Mouse (Mus musculus): ENCODE measurements at regions not wholly inside any gene's neighbourhood (a gene's known extent, or its start where the extent isn't known, plus 50 kb on each side); places are given as distances from the start of the nearest gene placed in this dataset.

DNA sequence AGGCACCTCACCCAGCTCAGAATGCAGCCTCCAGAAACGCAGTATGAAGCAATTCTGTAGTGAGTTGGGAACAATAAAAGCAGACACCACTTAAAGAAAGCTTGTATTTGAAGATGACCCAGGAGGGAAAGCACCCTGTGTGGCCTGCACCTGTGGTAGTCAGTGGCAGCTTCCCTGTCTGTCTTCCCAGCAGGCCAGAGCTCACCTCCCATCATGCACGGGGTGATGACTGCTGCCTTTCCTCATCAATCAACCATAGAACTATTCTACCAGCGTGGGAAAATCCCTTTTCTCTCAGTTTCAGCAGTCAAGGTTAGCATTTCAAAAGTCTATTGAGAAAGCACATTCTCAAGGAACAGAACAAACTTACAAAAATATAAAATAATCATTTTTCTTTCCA lies 160.0 kb downstream of the Cog6 start:
- Histone ChIP-seq H3K27me3 (ENCODE audit: poor library complexity, severe bottlenecking) (no peaks in the 10 kb centered on the region), H3K36me3 (replicated peaks) (no peaks in the 10 kb centered on the region), H3K4me1 (no peaks in the 10 kb centered on the region), H3K9me3 (no peaks in the 10 kb centered on the region), H3K27ac (no peak overlapping the region), H3K4me3 (no peak overlapping the region)
- no peak for DNase-seq (ENCODE audit: extremely low spot score, low spot score)
- 67% methylated on average over 3 of the region's 3 CpGs for WGBS

DNA sequence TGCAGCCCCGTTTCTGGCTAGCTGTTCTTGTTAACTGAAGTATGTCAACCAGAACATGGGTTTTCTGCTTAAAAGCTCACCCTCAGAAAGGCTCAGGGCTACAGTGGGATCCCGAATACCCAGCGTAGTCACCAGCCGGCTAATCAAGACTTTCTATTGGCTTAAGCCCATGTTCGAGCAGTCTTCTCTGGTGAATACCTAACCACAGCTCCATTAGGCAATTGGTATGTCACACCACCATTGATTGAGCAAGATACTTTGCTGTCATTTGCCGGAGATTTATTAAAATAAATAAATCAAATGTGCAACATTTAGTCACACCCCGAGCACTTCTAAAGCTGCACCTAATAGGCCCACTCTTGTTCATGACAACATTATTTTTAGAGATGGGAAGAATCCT lies 162.5 kb downstream of the Cog6 start:
- no peak for DNase-seq (ENCODE audit: extremely low spot score, low spot score)
- no peaks in the 10 kb centered on the region for H3K9me3 ChIP-seq
- no peak overlapping the region for H3K4me3 ChIP-seq
- H3K27ac ChIP-seq: no peak overlapping the region
- H3K27me3 ChIP-seq (ENCODE audit: poor library complexity, severe bottlenecking): no peaks in the 10 kb centered on the region
- H3K36me3 ChIP-seq (replicated peaks): no peaks in the 10 kb centered on the region
- H3K4me1 ChIP-seq: peaks cover 5% of the 10 kb centered on the region
- 93% methylated on average over 7 of the region's 7 CpGs for WGBS

DNA sequence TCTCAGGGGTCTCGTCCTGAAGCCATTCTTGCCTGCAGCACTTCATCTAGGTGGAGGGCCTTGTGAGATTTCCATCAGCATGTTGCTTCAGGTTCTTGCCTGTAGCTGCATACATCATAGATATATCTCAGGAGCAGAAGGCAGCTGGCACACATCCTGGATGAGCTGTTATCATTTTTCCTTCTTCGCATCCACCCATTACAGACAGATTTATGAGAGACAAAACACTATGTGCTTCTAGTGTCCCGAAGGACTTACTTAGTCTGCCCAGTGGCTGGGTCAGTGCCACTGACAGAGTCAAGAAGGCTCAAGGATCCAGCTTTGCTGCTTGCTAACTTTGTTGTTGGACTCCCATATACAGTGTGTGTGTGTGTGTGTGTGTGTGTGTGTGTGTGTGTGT lies 163.9 kb downstream of the Cog6 start:
- no peak overlapping the region for H3K27ac ChIP-seq
- no peak for DNase-seq (ENCODE audit: extremely low spot score, low spot score)
- H3K4me3 ChIP-seq: no peak overlapping the region
- H3K36me3 ChIP-seq (replicated peaks): no peaks in the 10 kb centered on the region
- peaks cover 5% of the 10 kb centered on the region for H3K4me1 ChIP-seq
- H3K27me3 ChIP-seq (ENCODE audit: poor library complexity, severe bottlenecking): no peaks in the 10 kb centered on the region
- H3K9me3 ChIP-seq: no peaks in the 10 kb centered on the region
- WGBS: 92% methylated on average over 3 of the region's 3 CpGs

DNA sequence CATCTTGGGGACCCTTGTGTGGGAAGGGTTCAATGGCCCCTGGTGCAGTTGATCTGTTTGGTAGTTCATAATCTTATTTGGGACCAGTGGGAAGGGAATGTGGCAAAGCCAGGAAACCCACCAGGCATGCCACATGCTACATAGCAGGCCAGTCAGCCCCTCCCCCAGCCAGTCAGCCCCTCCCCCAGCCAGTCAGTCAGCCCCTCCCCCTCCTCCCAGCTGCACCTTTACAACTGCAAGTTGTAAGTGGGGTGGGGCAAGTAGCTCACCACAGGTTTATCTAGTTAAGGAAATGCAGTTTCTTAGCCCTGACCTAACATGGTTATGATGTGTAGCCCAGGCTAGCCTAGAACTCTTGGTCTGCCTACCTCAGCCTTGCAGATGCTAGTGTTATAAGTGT lies 171.9 kb downstream of the Cog6 start:
- Histone ChIP-seq H3K4me3 (no peak overlapping the region), H3K9me3 (no peaks in the 10 kb centered on the region), H3K27me3 (ENCODE audit: poor library complexity, severe bottlenecking) (no peaks in the 10 kb centered on the region; the same call in 1 of the 2 replicates), H3K36me3 (replicated peaks) (no peaks in the 10 kb centered on the region), H3K4me1 (peaks cover 11% of the 10 kb centered on the region), H3K27ac (no peak overlapping the region)
- DNase-seq (ENCODE audit: extremely low spot score, low spot score): no peak

- Histone ChIP-seq H3K9me3 (no peaks in the 10 kb centered on the region), H3K36me3 (replicated peaks) (no peaks in the 10 kb centered on the region), H3K27ac (no peak overlapping the region), H3K4me3 (no peak overlapping the region), H3K4me1 (peaks cover 13% of the 10 kb centered on the region; the same call in 1 of the 2 replicates), H3K27me3 (ENCODE audit: poor library complexity, severe bottlenecking) (no peaks in the 10 kb centered on the region; the same call in 1 of the 2 replicates)
- 35% methylated on average over 7 of the region's 7 CpGs for WGBS
- DNase-seq (ENCODE audit: extremely low spot score, low spot score): peak; percentile 67
Measured at GRCm38 (mm10) chr3:52843998-52844397, 173.0 kb downstream of the Cog6 start.

- Histone ChIP-seq H3K4me1 (peaks cover 19% of the 10 kb centered on the region), H3K27me3 (ENCODE audit: poor library complexity, severe bottlenecking) (no peaks in the 10 kb centered on the region; the same call in 1 of the 2 replicates), H3K27ac (no peak overlapping the region), H3K36me3 (replicated peaks) (no peaks in the 10 kb centered on the region), H3K9me3 (no peaks in the 10 kb centered on the region), H3K4me3 (no peak overlapping the region)
- DNase-seq (ENCODE audit: extremely low spot score, low spot score): no peak
- WGBS: 89% methylated on average over 10 of the region's 10 CpGs
Measured at GRCm38 (mm10) chr3:52842866-52843425, 174.1 kb downstream of the Cog6 start.

DNA sequence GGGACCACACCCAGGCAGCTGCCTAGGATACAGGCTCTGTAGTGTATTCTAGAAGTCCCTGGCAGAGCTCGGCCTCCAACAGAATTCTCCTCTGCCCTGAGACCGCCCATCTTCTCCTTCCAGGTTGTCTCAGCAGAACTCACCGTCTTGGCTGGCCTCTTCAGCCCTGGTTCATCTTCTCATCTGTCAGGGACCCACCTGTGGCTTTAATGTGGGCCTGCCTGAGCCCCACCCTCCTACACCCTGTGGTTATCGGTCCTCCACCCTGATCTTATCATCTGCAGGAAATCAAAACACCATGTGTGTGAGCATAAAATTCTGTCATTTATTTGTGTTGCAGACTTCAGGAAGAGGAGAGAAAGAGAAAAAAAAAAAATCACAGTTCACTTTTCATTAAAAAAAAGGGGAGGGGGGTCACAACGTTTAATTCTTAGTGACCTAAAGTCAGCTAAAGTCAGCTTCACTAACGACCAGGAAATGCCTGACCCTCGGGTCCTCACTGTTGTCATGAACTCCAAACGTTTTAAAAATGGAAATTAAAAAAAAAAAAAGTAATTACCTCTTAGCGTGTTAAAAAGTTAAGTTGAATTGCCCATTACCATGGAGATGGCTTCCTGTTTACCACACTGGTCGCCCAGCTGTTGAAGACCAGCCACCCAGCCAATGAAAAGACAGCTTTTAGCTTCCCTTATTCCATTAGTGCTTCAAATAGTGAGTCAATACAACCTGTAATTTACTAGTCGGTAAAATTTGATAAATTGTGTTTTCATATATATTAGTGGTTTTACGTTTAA lies 176.7 kb downstream of the Cog6 start:
- 68% methylated on average over 12 of the region's 12 CpGs for WGBS
- H3K27me3 ChIP-seq (ENCODE audit: poor library complexity, severe bottlenecking): no peaks in the 10 kb centered on the region; the same call in 1 of the 2 replicates

GRCm38 (mm10) chr3:52838020-52838419 lies 179.0 kb downstream of the Cog6 start:
- no peak for DNase-seq (ENCODE audit: extremely low spot score, low spot score)
- Histone ChIP-seq H3K27me3 (ENCODE audit: poor library complexity, severe bottlenecking) (peaks cover 2% of the 10 kb centered on the region), H3K9me3 (no peaks in the 10 kb centered on the region), H3K4me3 (no peak overlapping the region), H3K36me3 (replicated peaks) (no peaks in the 10 kb centered on the region), H3K27ac (no peak overlapping the region), H3K4me1 (peaks cover 37% of the 10 kb centered on the region)
- WGBS: 94% methylated on average over 14 of the region's 14 CpGs

More for the DNA sequence above, 176.7 kb downstream of the Cog6 start:
- Histone ChIP-seq H3K9me3 (no peaks in the 10 kb centered on the region), H3K27ac (no peak overlapping the region), H3K36me3 (replicated peaks) (no peaks in the 10 kb centered on the region), H3K4me1 (peaks cover 39% of the 10 kb centered on the region), H3K4me3 (no peak overlapping the region)
- no peak for DNase-seq (ENCODE audit: extremely low spot score, low spot score)

- H3K27ac ChIP-seq: no peak overlapping the region
- no peak for DNase-seq (ENCODE audit: extremely low spot score, low spot score)
- H3K9me3 ChIP-seq: no peaks in the 10 kb centered on the region
- H3K36me3 ChIP-seq (replicated peaks): no peaks in the 10 kb centered on the region
- 49% methylated on average over 4 of the region's 4 CpGs for WGBS
- H3K4me3 ChIP-seq: no peak overlapping the region
- H3K4me1 ChIP-seq: peaks cover 37% of the 10 kb centered on the region
- H3K27me3 ChIP-seq (ENCODE audit: poor library complexity, severe bottlenecking): peaks cover 2% of the 10 kb centered on the region
Measured at GRCm38 (mm10) chr3:52837527-52837926, 179.5 kb downstream of the Cog6 start.

- no peaks in the 10 kb centered on the region for H3K36me3 ChIP-seq (replicated peaks)
- 16% methylated on average over 8 of the region's 8 CpGs for WGBS
- DNase-seq (ENCODE audit: extremely low spot score, low spot score): no peak
Measured at GRCm38 (mm10) chr3:52836780-52837179, 180.3 kb downstream of the Cog6 start.

DNA sequence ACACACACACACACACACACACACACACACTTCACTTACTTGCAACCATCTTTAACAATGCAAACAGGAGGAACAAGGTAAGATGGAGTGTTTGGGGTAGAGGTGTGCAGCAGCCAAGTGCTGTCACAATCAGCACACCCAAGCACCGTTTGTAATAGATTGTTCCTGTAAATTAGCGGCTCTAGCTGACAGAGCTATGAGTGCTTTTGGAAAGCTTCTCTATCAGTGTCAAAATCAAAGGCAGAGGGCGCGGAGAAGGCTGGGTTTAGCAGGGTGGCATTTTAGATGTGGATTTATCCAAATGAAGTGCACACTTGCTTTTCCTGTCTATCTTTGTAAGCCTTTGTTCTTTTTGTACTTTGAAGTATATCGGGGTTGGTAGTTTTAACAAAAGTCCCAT lies 184.6 kb downstream of the Cog6 start:
- Histone ChIP-seq H3K36me3 (replicated peaks) (no peaks in the 10 kb centered on the region), H3K9me3 (no peaks in the 10 kb centered on the region), H3K27ac (no peak overlapping the region), H3K27me3 (ENCODE audit: poor library complexity, severe bottlenecking) (peaks cover 2% of the 10 kb centered on the region; the same call in 1 of the 2 replicates), H3K4me3 (no peak overlapping the region), H3K4me1 (peaks cover 21% of the 10 kb centered on the region)
- DNase-seq (ENCODE audit: extremely low spot score, low spot score): no peak
- 89% methylated on average over 5 of the region's 5 CpGs for WGBS

More at GRCm38 (mm10) chr3:52836780-52837179, 180.3 kb downstream of the Cog6 start:
- no peak overlapping the region for H3K4me3 ChIP-seq
- H3K4me1 ChIP-seq: peaks cover 37% of the 10 kb centered on the region
- H3K27ac ChIP-seq: no peak overlapping the region
- H3K27me3 ChIP-seq (ENCODE audit: poor library complexity, severe bottlenecking): peaks cover 2% of the 10 kb centered on the region
- no peaks in the 10 kb centered on the region for H3K9me3 ChIP-seq

DNA sequence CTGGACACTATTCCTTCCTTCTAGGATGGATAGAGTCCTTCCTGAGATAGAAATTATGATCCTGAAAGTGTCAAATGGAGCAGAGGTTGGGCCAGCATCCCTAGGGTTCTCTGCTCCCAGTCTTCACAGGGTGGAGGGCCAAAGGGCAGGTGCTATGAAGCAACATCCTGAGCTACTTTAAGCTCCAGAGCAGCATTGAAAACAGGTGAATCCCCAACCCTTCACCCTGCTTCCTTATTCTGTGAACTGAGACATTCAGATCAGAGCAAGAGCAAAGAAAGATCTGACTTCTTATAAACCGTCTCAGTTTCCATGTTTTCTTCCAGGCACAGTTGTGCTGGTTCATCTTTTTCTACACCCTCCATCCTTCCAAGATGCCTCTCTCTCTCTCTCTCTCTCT lies 185.1 kb downstream of the Cog6 start:
- H3K27me3 ChIP-seq (ENCODE audit: poor library complexity, severe bottlenecking): peaks cover 2% of the 10 kb centered on the region; the same call in 1 of the 2 replicates
- WGBS: 84% methylated on average over 1 of the region's 1 CpGs

DNA sequence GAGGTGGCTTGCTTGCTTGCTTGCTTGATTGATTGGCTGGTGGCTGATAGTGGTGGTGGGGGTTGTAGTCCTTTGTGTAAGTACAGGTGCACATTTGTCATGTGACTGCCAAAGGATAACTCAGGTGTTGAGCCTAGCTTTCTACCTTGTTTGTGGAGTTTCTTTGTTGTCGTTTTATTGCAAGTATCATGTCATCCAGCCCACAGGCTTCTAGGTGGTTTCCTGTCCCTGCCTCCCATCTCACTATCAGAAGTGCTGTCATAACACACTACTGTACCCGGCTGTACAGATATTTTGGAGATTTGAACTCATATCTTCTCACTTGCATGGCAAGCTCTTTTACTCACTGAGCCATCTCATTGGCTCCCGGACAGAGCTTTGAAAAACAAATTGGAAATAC lies 186.9 kb downstream of the Cog6 start:
- peaks cover 2% of the 10 kb centered on the region; the same call in 1 of the 2 replicates for H3K27me3 ChIP-seq (ENCODE audit: poor library complexity, severe bottlenecking)
- H3K27ac ChIP-seq: no peak overlapping the region
- DNase-seq (ENCODE audit: extremely low spot score, low spot score): no peak
- H3K36me3 ChIP-seq (replicated peaks): no peaks in the 10 kb centered on the region
- H3K9me3 ChIP-seq: no peaks in the 10 kb centered on the region
- peaks cover 6% of the 10 kb centered on the region for H3K4me1 ChIP-seq
- H3K4me3 ChIP-seq: no peak overlapping the region
- 94% methylated on average over 3 of the region's 3 CpGs for WGBS

More for the DNA sequence above, 185.1 kb downstream of the Cog6 start:
- no peak for DNase-seq (ENCODE audit: extremely low spot score, low spot score)
- H3K4me1 ChIP-seq: peaks cover 16% of the 10 kb centered on the region
- H3K9me3 ChIP-seq: no peaks in the 10 kb centered on the region
- H3K36me3 ChIP-seq (replicated peaks): no peaks in the 10 kb centered on the region
- no peak overlapping the region for H3K4me3 ChIP-seq
- H3K27ac ChIP-seq: no peak overlapping the region
